Mouse (Mus musculus): ENCODE results near the gene Mast4. TPM values are rescaled to one million over a fixed set of nuclear protein-coding genes. Genes with fewer than 3 reads are reported as not detected.

The Mast4 gene
- total RNA-seq, 2 experiments from 2014 or later = 34.5 to 36.8 TPM

- no peak for DNase-seq (ENCODE audit: low spot score)
- intact Hi-C loops (cut with DNase I) = no loop called here
These were observed 14.4 kb downstream of the Mast4 start for GRCm38 (mm10) chr13:103319881-103320280.

DNA sequence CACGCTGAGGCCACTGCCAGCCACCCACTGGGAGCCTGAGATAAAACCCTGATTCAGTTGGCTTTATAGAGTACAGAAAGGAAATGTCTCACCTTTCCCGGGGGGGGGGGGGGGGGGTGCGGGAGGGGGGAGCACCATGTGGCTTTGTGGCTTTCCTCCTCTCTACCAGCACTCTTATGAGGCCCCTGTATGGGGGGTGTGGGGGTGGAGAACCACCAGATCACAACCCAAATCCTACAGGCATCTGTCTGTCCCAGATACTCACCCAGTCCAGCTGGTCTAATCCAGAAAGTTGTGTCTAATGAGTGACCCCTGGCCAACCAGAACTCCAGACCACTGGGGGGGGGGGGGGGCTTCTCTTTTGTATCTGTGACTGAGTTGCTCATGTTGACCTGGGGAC is 15.0 kb downstream of the Mast4 start:
- no peak for DNase-seq (ENCODE audit: low spot score)
- intact Hi-C loops (cut with DNase I) = no loop called here

DNA sequence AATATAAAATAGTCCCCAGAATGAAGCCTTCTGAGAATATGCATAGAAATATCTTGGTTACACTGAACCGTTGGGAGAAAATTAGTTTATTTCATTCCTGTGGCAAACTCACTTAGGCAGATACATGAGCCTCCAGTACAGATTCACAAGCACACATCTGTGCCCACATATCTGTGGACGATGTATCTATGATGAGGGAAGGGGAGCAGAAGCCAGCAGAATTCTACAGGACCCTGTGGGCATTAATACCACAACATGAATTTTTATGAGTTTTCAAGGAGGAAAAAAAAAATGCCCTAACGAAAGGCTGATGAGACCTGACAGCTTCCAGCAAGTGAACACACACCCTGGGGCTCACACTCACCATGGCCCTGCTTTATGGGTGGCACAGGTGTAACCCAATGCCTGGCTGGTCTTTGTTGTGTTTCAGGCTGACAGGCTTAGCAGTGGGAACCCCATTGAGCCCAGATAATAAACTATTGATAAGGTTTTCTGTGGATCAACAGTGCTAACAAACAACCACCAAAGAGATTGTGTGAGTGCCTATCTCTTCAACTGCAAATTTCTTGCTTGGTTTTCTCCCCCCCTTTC is 17.4 kb downstream of the Mast4 start:
- intact Hi-C loops (cut with DNase I) = no loop called here
- DNase-seq (ENCODE audit: low spot score) = no peak

GRCm38 (mm10) chr13:103315113-103315708 is 19.1 kb downstream of the Mast4 start:
- intact Hi-C loops (cut with DNase I) = no loop called here
- DNase-seq (ENCODE audit: low spot score) = no peak

- DNase-seq (ENCODE audit: low spot score) = no peak
- intact Hi-C loops (cut with DNase I) = no loop called here
These were observed 26.0 kb downstream of the Mast4 start for GRCm38 (mm10) chr13:103308296-103308695.

GRCm38 (mm10) chr13:103303826-103304225 is 30.5 kb downstream of the Mast4 start:
- no peak for DNase-seq (ENCODE audit: low spot score)
- intact Hi-C loops (cut with DNase I) = no loop called here

DNA sequence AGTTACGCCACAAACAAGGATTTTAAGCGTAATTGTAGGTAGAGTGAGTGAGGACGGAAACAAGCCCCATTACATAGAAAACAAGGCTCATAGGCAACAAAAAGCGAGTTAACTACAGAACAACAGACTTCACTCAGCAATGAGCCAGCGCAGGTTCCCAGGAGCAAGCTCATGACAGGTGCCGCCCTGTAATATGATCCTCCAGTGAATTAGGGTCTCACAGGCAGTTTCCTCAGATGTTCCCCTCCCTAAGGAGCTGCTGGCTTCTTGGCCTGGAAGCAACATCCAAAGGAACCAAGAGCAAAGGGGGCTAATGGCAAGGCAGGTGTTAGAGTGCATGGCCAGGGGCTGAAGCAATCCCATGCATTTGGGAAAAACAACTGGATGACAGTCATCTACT is 31.8 kb downstream of the Mast4 start:
- no peak for DNase-seq (ENCODE audit: low spot score)
- intact Hi-C loops (cut with DNase I) = no loop called here

DNA sequence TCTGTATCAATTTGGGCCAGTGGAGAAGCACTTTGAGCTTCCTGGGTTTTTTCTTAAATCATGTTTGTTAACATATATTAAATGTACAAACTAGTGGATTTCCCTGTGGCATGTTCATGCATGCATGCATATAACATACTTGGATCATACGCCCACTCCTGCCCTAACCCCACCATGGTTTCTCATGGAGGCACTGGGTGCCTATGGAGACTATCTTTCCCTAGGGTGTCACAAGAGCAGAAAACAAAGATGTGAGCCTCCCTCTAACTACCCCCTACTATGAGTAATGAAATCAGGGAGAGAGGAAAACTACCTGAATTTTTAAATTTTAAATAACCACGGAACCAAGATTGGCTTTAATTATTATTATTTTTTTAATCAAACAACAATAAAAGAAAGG is 32.2 kb downstream of the Mast4 start:
- intact Hi-C loops (cut with DNase I) = no loop called here
- no peak for DNase-seq (ENCODE audit: low spot score)

- intact Hi-C loops (cut with DNase I) = no loop called here
- DNase-seq (ENCODE audit: low spot score) = no peak
These were observed 39.9 kb downstream of the Mast4 start for GRCm38 (mm10) chr13:103294424-103294823.

DNA sequence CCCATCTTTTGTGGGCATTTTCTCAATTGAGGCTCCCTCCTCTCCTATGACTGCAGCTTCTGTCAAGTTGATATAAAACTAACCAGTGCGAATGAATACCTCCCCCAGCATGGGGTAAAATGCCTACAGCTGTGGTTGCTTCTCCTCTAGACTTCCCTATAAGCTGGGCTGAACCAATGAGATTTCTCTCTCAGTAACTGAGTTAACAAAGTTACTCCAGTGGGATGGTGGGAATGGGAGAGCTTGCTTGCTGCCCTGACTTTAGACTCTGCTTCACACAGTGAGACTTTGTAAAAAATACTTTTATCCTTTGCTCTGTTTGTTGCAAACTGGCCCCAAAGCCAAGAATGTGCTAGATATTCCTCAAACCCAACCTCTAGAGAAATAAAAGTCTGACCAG is 41.2 kb downstream of the Mast4 start:
- DNase-seq (ENCODE audit: low spot score) = no peak
- intact Hi-C loops (cut with DNase I) = no loop called here

DNA sequence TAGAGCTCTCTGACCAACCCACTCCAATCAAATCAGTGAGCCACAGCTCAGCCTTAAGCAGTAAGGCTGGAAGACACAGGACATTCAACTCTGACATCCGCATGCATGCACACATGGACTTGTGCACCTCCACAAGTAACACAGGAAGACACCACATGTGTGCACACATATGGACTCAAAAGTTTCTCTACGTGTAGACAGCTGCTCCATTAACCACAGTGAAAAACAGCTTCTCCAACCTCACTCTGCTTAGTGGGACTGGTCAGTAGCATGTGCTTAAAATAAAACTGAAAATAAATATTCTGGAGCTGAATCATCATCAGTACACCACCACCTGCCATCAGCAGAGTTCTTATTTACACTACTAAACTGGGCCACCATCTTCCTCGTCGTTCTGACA is 43.2 kb downstream of the Mast4 start:
- intact Hi-C loops (cut with DNase I) = no loop called here
- DNase-seq (ENCODE audit: low spot score) = no peak

DNA sequence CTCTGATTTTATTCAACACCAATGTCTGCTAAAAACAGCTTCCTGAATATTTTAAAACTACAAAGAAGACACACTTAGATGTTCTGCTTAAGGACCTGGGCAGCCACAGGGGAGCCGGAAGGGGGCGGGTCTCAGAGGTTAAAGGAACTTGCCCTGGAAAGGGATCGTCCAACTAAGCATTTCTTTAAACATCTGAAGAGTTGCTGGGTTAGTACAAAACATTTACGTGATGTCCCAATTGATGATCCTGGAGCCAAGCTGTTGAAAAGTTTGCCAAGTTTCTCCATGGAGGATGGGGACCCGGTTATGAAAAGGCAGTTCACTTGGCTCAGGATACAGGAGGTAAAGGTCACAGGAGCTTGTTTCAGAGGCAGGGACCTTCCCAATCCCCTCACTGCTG is 48.5 kb downstream of the Mast4 start:
- DNase-seq (ENCODE audit: low spot score) = no peak
- intact Hi-C loops (cut with DNase I) = no loop called here

GRCm38 (mm10) chr13:103285036-103285435 is 49.3 kb downstream of the Mast4 start:
- intact Hi-C loops (cut with DNase I) = no loop called here
- DNase-seq (ENCODE audit: low spot score) = no peak

DNA sequence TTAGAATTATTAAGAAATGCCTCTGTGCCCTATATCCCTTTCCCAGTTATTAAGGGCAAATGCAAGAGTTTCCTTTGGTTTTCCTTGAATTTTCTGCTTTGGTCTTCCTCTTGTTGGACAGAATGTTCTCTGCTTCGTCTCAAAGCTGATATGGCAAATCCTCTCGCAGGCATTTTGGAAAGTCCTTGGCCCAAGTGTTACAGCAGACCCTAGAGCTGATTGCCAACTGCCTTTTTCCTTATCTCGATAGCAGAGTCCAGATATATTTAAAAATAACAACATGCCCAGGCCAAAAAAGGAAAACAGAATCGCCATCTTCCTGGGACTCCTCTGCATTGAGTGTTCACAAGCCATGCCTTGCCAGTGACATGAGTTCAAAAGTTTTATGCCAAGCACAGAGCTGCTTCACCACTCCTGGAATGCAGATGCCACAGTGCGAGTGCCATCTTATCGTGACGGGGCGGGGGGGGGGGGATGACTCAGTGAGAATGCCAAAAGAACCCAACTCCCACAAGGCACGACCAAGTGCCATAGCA is 63.4 kb downstream of the Mast4 start:
- intact Hi-C loops (cut with DNase I) = no loop called here

DNA sequence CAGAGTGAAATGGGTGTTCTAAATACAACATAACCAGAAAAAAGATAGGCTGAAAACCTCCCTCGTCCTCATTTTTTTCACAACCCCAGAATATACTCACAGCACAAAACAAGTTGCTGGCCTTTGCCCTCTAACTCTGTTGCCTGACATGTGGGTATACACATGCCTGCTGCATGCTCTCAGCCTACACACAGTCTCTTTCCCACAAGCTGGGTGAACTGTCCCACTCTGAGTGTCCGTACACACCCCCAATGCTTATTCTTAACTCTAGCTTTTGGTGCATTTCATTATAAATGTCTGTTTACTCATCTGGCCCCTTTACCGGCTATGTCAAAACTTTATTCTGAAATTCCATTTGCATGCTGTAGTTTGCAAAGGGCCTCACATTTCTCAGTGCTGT is 71.6 kb downstream of the Mast4 start:
- intact Hi-C loops (cut with DNase I) = no loop called here
- no peak for DNase-seq (ENCODE audit: low spot score)

More for the DNA sequence above, 63.4 kb downstream of the Mast4 start:
- DNase-seq (ENCODE audit: low spot score) = peak; percentile 13

- intact Hi-C loops (cut with DNase I) = no loop called here
- DNase-seq (ENCODE audit: low spot score) = no peak
These were observed 72.2 kb downstream of the Mast4 start for GRCm38 (mm10) chr13:103262061-103262460.

DNA sequence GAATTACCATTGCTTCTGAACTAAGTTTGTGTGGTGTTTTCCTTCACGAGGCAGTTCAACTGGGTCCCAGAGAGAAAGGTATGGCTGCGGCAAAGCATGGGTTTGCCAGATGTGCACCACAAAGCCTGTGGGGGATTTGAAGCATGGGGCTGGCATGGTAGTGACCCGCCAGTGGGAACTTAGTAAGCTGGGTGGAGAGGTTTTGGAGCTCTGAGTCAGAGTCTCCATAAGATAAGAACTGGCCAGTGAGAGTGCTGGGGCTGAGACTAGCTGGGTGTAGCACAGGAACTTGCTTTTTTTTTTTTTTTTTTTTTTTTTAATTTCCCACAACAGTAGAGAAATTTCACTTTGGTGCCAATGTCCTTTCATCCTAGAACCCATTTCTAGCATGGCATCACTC is 73.9 kb downstream of the Mast4 start:
- intact Hi-C loops (cut with DNase I) = no loop called here
- DNase-seq (ENCODE audit: low spot score) = peak; percentile 34

GRCm38 (mm10) chr13:103258106-103258505 is 76.2 kb downstream of the Mast4 start:
- intact Hi-C loops (cut with DNase I) = no loop called here

GRCm38 (mm10) chr13:103254861-103255260 is 79.4 kb downstream of the Mast4 start:
- no peak for DNase-seq (ENCODE audit: low spot score)
- intact Hi-C loops (cut with DNase I) = no loop called here

More at GRCm38 (mm10) chr13:103258106-103258505, 76.2 kb downstream of the Mast4 start:
- no peak for DNase-seq (ENCODE audit: low spot score)

- intact Hi-C loops (cut with DNase I) = no loop called here
- DNase-seq (ENCODE audit: low spot score) = no peak
These were observed 81.2 kb downstream of the Mast4 start for GRCm38 (mm10) chr13:103253077-103253476.

DNA sequence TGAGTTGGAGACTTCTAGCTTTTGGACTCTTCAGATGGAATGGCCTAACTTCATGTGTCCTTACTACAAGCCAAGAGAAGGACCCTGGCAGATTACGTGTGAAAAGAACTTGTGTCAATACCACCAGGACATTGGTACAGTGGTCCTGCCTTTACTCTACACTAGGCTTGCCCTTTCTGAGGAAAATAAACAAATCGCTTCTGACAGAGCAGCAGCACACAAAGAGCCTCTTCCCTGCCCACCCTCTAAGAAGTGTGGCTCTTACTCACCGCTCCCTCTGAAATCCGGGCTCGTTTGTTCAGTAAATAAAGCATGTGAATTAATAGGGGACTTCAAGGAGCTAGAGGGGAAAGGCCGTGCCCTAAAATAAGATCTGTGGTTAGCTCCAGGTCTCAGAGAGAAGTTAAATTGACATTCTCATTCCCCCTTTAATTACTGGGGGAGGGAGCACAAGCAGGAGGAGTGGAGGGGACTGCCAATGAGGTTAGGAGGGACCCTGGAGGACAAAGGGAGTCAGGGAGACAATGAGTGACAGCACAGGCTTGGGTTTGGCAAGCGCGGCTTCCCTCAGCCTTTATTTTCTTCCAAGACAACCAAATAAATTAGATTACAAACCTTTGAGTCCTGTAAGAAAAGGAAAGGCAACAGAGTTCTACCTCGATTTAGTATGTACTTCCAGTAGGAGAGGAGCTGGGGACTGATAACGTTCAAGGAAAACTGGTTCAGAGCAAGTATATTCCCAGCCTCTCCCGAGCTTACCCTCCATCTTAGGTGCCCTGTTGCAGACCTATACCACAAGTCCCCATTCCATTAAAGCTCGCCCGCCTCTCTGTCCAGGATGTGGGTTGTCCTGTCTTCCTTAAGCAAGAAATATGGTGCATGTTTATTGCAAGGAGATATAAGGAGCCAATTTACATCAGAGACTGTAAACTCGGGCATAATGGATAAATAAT is 85.9 kb downstream of the Mast4 start:
- intact Hi-C loops (cut with DNase I) = no loop called here
- no peak for DNase-seq (ENCODE audit: low spot score)
